In the genomic region with DNA sequence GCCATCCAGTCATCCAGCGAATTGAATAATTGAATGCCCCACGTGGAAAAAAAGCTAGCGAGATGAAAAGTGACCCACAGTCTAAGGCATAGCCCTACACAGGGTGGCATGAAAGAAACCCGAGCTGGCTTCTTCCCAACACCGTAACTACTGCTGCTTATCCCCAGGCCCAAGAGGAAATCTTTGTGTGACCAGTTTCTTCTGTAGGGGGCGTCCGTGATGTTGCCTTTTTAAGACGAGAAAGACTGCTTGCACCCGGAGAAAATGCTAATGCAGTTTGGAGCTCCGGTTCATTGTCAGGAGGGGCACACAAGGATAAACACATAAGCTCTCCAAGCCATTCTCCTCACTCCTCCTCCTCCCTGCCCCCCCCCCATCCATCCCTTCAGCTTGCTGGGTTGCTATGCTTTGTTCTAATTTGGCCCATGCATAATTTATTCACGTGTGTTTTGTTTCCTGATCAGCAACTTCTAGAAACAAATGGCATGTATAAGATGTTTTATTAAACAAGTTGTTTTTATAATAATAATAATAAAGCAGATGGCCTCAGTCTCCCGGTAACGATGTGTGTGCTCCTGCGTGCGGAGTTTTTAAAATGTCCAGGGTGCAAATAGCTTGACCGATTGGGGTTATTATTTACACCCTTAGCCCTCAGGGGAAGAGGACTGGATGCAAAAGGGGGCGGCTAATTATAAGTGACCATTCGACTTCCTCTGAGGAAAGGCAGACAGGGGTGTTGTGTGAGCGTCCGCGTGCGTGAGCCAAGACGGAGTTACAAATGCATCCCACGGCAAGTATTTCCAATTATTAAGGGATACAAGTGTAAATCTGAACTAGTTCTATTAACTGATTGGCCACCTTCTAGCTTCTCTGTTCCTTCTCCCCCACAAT, we compare ENCODE assay signal across 8 mouse cellular contexts. TPM values are rescaled to one million over a fixed set of nuclear protein-coding genes. Genes with fewer than 3 reads are reported as not detected.
A peak's percentile ranks its signal among the peaks of the same experiment; 100 is the strongest.
DNase-seq lines count a peak whose midpoint lies in the region; ATAC-seq and TF ChIP-seq lines count a peak whose summit lies in the region.

No protein-coding gene starts in this region.

- H3K4me3 ChIP-seq in lung, embryonic 14.5 days (ENCODE audit: low read depth, low read length): peak overlapping the region; percentile 64
- peak overlapping the region; percentile 72 for H3K4me3 ChIP-seq in forebrain, embryonic 13.5 days
- peak overlapping the region; percentile 65 for H3K4me3 ChIP-seq in limb, embryonic 14.5 days (replicated peaks; ENCODE audit: low read length)
- peak overlapping the region; percentile 70 for H3K4me3 ChIP-seq in stomach, embryonic 15.5 days (replicated peaks)

- no peaks in the 10 kb centered on the region for H3K36me3 ChIP-seq in lung, embryonic 14.5 days (ENCODE audit: insufficient read depth)
- H3K36me3 ChIP-seq in forebrain, embryonic 13.5 days (ENCODE audit: poor library complexity, severe bottlenecking): no peaks in the 10 kb centered on the region
- no peaks in the 10 kb centered on the region for H3K36me3 ChIP-seq in limb, embryonic 14.5 days (ENCODE audit: control insufficient read depth, insufficient read depth, low read length)
- no peaks in the 10 kb centered on the region for H3K36me3 ChIP-seq in stomach, embryonic 15.5 days

- H3K27ac ChIP-seq in lung, embryonic 14.5 days (ENCODE audit: low read depth): no peak overlapping the region
- no peak overlapping the region for H3K27ac ChIP-seq in forebrain, embryonic 13.5 days
- no peak overlapping the region for H3K27ac ChIP-seq in limb, embryonic 14.5 days (replicated peaks; ENCODE audit: low read depth, low read length)
- no peak overlapping the region for H3K27ac ChIP-seq in stomach, embryonic 15.5 days

- intact Hi-C loops in gastrocnemius, postnatal 36 days (cut with DNase I): no loop called here

- WGBS in lung, embryonic 14.5 days: 3% methylated on average over 24 of the region's 24 CpGs
- WGBS in forebrain, embryonic 13.5 days: under 1% methylated on average over 24 of the region's 24 CpGs
- 1% methylated on average over 24 of the region's 24 CpGs for WGBS in limb, embryonic 14.5 days
- WGBS in stomach, embryonic 15.5 days: 4% methylated on average over 24 of the region's 24 CpGs

- 0 out of 2 replicates have a peak, but pooled peaks have one; percentile 5 for TF ChIP-seq CTCF in lung, embryonic 14.5 days (IDR thresholded peaks at IDR 0.05; ENCODE audit: low read depth)

- no peak for TF ChIP-seq POLR2A in limb, embryonic 14.5 days (IDR thresholded peaks at IDR 0.05; ENCODE audit: borderline replicate concordance, extremely low read depth, insufficient read depth, insufficient read length)

- 0 out of 2 replicates have a peak, but pooled peaks cover 3% of the 10 kb centered on the region for H3K4me1 ChIP-seq in lung, embryonic 14.5 days (ENCODE audit: insufficient read depth)
- H3K4me1 ChIP-seq in forebrain, embryonic 13.5 days: peaks cover 31% of the 10 kb centered on the region
- H3K4me1 ChIP-seq in limb, embryonic 14.5 days (ENCODE audit: control insufficient read depth, insufficient read depth, low read length): peaks cover 18% of the 10 kb centered on the region
- H3K4me1 ChIP-seq in stomach, embryonic 15.5 days: peaks cover 19% of the 10 kb centered on the region

- H3K9ac ChIP-seq in lung, embryonic 14.5 days: peak overlapping the region; percentile 58; the same call in 1 of the 2 replicates
- peak overlapping the region; percentile 75 for H3K9ac ChIP-seq in forebrain, embryonic 13.5 days
- H3K9ac ChIP-seq in limb, embryonic 14.5 days (ENCODE audit: low read depth, low read length, severe bottlenecking): no peak overlapping the region
- no peak overlapping the region for H3K9ac ChIP-seq in stomach, embryonic 15.5 days

- DNase-seq in lung, embryonic 14.5 days: peak; percentile 42
- DNase-seq in lung, postnatal 10 days: no peak
- peak; percentile 44 for DNase-seq in cerebellum, adult 8-10 months
- no peak for DNase-seq in limb, embryonic 14.5 days (ENCODE audit: low spot score)
- no peak for DNase-seq in adrenal gland, postnatal 25 days
- no peak for DNase-seq in gastrocnemius, postnatal 36 days

- no peaks in the 10 kb centered on the region for H3K9me3 ChIP-seq in lung, embryonic 14.5 days (ENCODE audit: low read depth, low read length)
- H3K9me3 ChIP-seq in forebrain, embryonic 13.5 days (replicated peaks): no peaks in the 10 kb centered on the region
- H3K9me3 ChIP-seq in limb, embryonic 14.5 days (ENCODE audit: control insufficient read depth, low read length): no peaks in the 10 kb centered on the region
- no peaks in the 10 kb centered on the region for H3K9me3 ChIP-seq in stomach, embryonic 15.5 days

- H3K27me3 ChIP-seq in lung, embryonic 14.5 days (ENCODE audit: insufficient read depth, low read length): peaks cover 33% of the 10 kb centered on the region
- H3K27me3 ChIP-seq in forebrain, embryonic 13.5 days: peaks cover 35% of the 10 kb centered on the region
- H3K27me3 ChIP-seq in limb, embryonic 14.5 days (ENCODE audit: control insufficient read depth, insufficient read depth, low read length): peaks cover 35% of the 10 kb centered on the region
- peaks cover 12% of the 10 kb centered on the region; the same call in 1 of the 2 replicates for H3K27me3 ChIP-seq in stomach, embryonic 15.5 days (replicated peaks)

- ATAC-seq in lung, embryonic 14.5 days (ENCODE audit: insufficient read depth): no peak
- ATAC-seq in forebrain, embryonic 13.5 days: peak; percentile 26; the same call in 1 of the 2 replicates
- no peak for ATAC-seq in limb, embryonic 14.5 days (ENCODE audit: low FRiP score, low read depth)
- ATAC-seq in stomach, embryonic 15.5 days (ENCODE audit: insufficient read depth, low FRiP score, low read depth): no peak

- peak overlapping the region; percentile 99 for H3K4me2 ChIP-seq in lung, embryonic 14.5 days
- peak overlapping the region; percentile 95 for H3K4me2 ChIP-seq in forebrain, embryonic 13.5 days
- H3K4me2 ChIP-seq in limb, embryonic 14.5 days (replicated peaks; ENCODE audit: low read depth, low read length, severe bottlenecking): peak overlapping the region; percentile 100
- peak overlapping the region; percentile 100 for H3K4me2 ChIP-seq in stomach, embryonic 15.5 days

RNA-seq across cellular contexts. Expression of gene Dpf3, which starts 2.4 kb away (rescaled TPM):
- 3.1 and 3.9 TPM in 2 replicates for polyA plus RNA-seq in lung, embryonic 14.5 days (2014; fragmentation: Nextera tagmentation; extraction: Ambion mirVana)
- polyA plus RNA-seq in forebrain, embryonic 13.5 days (2015; fragmentation: Nextera tagmentation; extraction: Ambion mirVana): 7.9 and 9.0 TPM in 2 replicates
- polyA plus RNA-seq in limb, embryonic 14.5 days (2012; rRNA removed): 1.8 and 3.0 TPM in 2 replicates
- 4.0 and 4.9 TPM in 2 replicates for polyA plus RNA-seq in limb, embryonic 14.5 days (2014; fragmentation: Nextera tagmentation; extraction: Ambion mirVana)
- 4.6 TPM in 2 replicates for polyA plus RNA-seq in stomach, embryonic 15.5 days (2015; fragmentation: Nextera tagmentation; extraction: Ambion mirVana)
- total RNA-seq in adrenal gland, postnatal 25 days (2021): 11.3 and 14.1 TPM in 2 replicates
- 10 to 100 TPM; 15.9 to 20.0 TPM for total RNA-seq in gastrocnemius, postnatal 36 days (2021)

RNA-seq across cellular contexts. Expression of gene Dcaf4, which starts 35.2 kb away (rescaled TPM):
- 21.3 and 25.1 TPM in 2 replicates for polyA plus RNA-seq in lung, embryonic 14.5 days (2014; fragmentation: Nextera tagmentation; extraction: Ambion mirVana)
- polyA plus RNA-seq in forebrain, embryonic 13.5 days (2015; fragmentation: Nextera tagmentation; extraction: Ambion mirVana): 34.7 and 37.2 TPM in 2 replicates
- polyA plus RNA-seq in limb, embryonic 14.5 days (2012; rRNA removed): 49.5 and 53.6 TPM in 2 replicates
- polyA plus RNA-seq in limb, embryonic 14.5 days (2014; fragmentation: Nextera tagmentation; extraction: Ambion mirVana): 40.1 and 43.3 TPM in 2 replicates
- 31.5 and 34.5 TPM in 2 replicates for polyA plus RNA-seq in stomach, embryonic 15.5 days (2015; fragmentation: Nextera tagmentation; extraction: Ambion mirVana)
- total RNA-seq in adrenal gland, postnatal 25 days (2021): 56.8 and 65.9 TPM in 2 replicates
- total RNA-seq in gastrocnemius, postnatal 36 days (2021): 10 to 100 TPM; 20.3 to 20.7 TPM

Comparison
In these comparisons a context has a peak if more than half of its experiments do, and no peak if none do; other contexts are left out.
1. DNase-seq: peak in lung, embryonic 14.5 days (single experiment) and cerebellum, adult 8-10 months (single experiment); none in lung, postnatal 10 days (single experiment), limb, embryonic 14.5 days (single experiment), adrenal gland, postnatal 25 days (single experiment) and gastrocnemius, postnatal 36 days (0 of 2).
2. H3K9ac ChIP-seq: peak in lung, embryonic 14.5 days (single experiment) and forebrain, embryonic 13.5 days (single experiment); none in limb, embryonic 14.5 days (single experiment) and stomach, embryonic 15.5 days (single experiment).
3. Peak in every context shown above with its lines, with median percentiles within 50 percentile points of each other: H3K4me2 ChIP-seq and H3K4me3 ChIP-seq.